Mouse (Mus musculus) brain, embryonic 14.5 days (tissue): Measurements from ENCODE around the gene Gm9999. TPM values are rescaled to one million over a fixed set of nuclear protein-coding genes. Genes with fewer than 3 reads are reported as not detected.
"Not testable (repeated sequence)": the region's sequence is repeated elsewhere in the genome, so short reads cannot be mapped to it uniquely, and the experiment has no call there.

ENCODE experiments used
- DNase-seq: peaks from one replicate; pipeline ENCODE4 v3.0.0-alpha.2; 2011; ENCODE audit warnings: low read depth
- CTCF ChIP-seq: fragments of 200-500 bp; IDR thresholded peaks from 2 replicates; pipeline ENCODE4 v1.5.1; 2012; ENCODE audit warnings: inconsistent platforms, mild to moderate bottlenecking, moderate library complexity, borderline replicate concordance; ENCODE audit not compliant: insufficient read depth, insufficient read length; ENCODE audit errors: extremely low read depth
- POLR2A ChIP-seq: fragments of 200-500 bp; IDR thresholded peaks from 2 replicates; pipeline ENCODE4 v1.6.1; 2012; ENCODE audit warnings: mild to moderate bottlenecking, inconsistent platforms, borderline replicate concordance; ENCODE audit not compliant: poor library complexity, insufficient read depth, insufficient read length, severe bottlenecking; ENCODE audit errors: extremely low read depth
- polyA plus RNA-seq: library from polyadenylated mRNA; depleted of rRNA; stranded (reverse); fragments of >200 nt; gene quantifications from 2 replicates; pipeline ENCODE4 v1.2.3, GENCODE M21; 2012

Gene Gm9999
- polyA plus RNA-seq, 1 experiment: not detected

- peak; percentile 26 for DNase-seq
- no peak for TF ChIP-seq POLR2A
- TF ChIP-seq CTCF: no peak
Observed at GRCm38 (mm10) chr7:46985718-46986505, 2.5 kb downstream of the Gm9999 start.

GRCm38 (mm10) chr7:46986646-46987045 is 3.3 kb downstream of the Gm9999 start:
- TF ChIP-seq POLR2A (no peak), CTCF (no peak)
- DNase-seq: peak; percentile 43

- no peak for TF ChIP-seq POLR2A
- no peak for TF ChIP-seq CTCF
Observed at GRCm38 (mm10) chr7:46987073-46987472, 3.7 kb downstream of the Gm9999 start.

GRCm38 (mm10) chr7:46989387-46989786 is 6.0 kb downstream of the Gm9999 start:
- DNase-seq: not testable (repeated sequence)

More at GRCm38 (mm10) chr7:46987073-46987472, 3.7 kb downstream of the Gm9999 start:
- DNase-seq: no peak

- DNase-seq: no peak
Observed at GRCm38 (mm10) chr7:46993079-46993478, 9.7 kb downstream of the Gm9999 start.

GRCm38 (mm10) chr7:46995558-46995957 is 12.2 kb downstream of the Gm9999 start:
- no peak for TF ChIP-seq CTCF
- no peak for TF ChIP-seq POLR2A
- no peak for DNase-seq

More at GRCm38 (mm10) chr7:46993079-46993478, 9.7 kb downstream of the Gm9999 start:
- TF ChIP-seq POLR2A (no peak), CTCF (no peak)

- TF ChIP-seq POLR2A (no peak), CTCF (no peak)
- no peak for DNase-seq
Observed at GRCm38 (mm10) chr7:46997008-46997407, 13.6 kb downstream of the Gm9999 start.

- TF ChIP-seq POLR2A (no peak), CTCF (no peak)
- DNase-seq: peak; percentile 50
Observed at GRCm38 (mm10) chr7:46997644-46998395, 14.4 kb downstream of the Gm9999 start.

- no peak for DNase-seq
- TF ChIP-seq POLR2A (no peak), CTCF (no peak)
Observed at GRCm38 (mm10) chr7:46998942-46999341, 15.6 kb downstream of the Gm9999 start.

GRCm38 (mm10) chr7:46999983-47000643 is 16.7 kb downstream of the Gm9999 start:
- DNase-seq: no peak
- no peak for TF ChIP-seq POLR2A
- TF ChIP-seq CTCF: no peak

- TF ChIP-seq CTCF (no peak), POLR2A (no peak)
- peak; percentile 91 for DNase-seq
Observed at GRCm38 (mm10) chr7:47000644-47000983, 17.2 kb downstream of the Gm9999 start.

- DNase-seq: no peak
- TF ChIP-seq CTCF (no peak), POLR2A (no peak)
Observed at GRCm38 (mm10) chr7:47001125-47001899, 17.9 kb downstream of the Gm9999 start.

- DNase-seq: no peak
- no peak for TF ChIP-seq CTCF
- no peak for TF ChIP-seq POLR2A
Observed at GRCm38 (mm10) chr7:47001900-47002275, 18.5 kb downstream of the Gm9999 start.

GRCm38 (mm10) chr7:47003411-47004115 is 20.2 kb downstream of the Gm9999 start:
- peak; percentile 90 for DNase-seq

More at GRCm38 (mm10) chr7:47003411-47004115, 20.2 kb downstream of the Gm9999 start:
- TF ChIP-seq POLR2A (no peak), CTCF (no peak)
